Mouse (Mus musculus) Muller cell, postnatal 12 days (primary cell): ENCODE measurements at regions not wholly inside any gene's neighbourhood (a gene's known extent, or its start where the extent isn't known, plus 50 kb on each side); places are given as distances from the start of the nearest gene placed in this dataset.

ENCODE experiments used
- DNase-seq: peaks from one replicate; pipeline ENCODE4 v3.0.0-alpha.2; 2015; ENCODE audit errors: inconsistent ontology term

- DNase-seq: peak; percentile 21
Measured at GRCm38 (mm10) chr5:70252061-70252620, 590.3 kb downstream of the Gabrg1 start.
